Mouse (Mus musculus): ENCODE data around the gene Wfdc11. TPM values are rescaled to one million over a fixed set of nuclear protein-coding genes. Genes with fewer than 3 reads are reported as not detected.

The Wfdc11 gene
- not detected for polyA plus RNA-seq (2015; fragmentation: Illumina TruSeq; extraction: RNeasy Lipid Tissue Mini Kit (QIAGEN cat#74804); ENCODE audit: low read depth, low replicate concordance)

DNA sequence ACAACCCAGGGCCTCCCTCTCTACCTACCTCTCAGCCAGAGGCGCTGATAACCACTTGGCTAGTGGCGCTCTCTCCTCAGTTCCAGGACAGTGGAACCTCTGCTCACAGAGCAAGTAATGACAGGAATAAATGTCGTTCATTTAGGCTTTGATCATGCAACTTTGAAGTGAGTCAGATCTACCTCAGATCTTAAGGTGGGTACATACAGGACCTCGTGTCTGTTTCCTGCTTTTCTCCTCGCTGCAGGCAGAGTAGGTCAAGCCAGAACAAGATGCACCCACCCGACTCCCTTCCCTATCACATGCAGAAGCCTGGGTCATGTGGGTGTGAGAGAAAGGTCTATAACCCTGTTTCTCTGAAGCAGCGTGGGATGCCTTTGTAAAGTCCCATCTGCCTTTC, at the start of gene Wfdc11:
Gene Wfdc11 (minus strand): TSS at position 101 of the 400 bp plus-strand sequence.

GRCm38 (mm10) chr2:164715005-164715404, 41.1 kb upstream of the Wfdc11 start, which contains the start of gene Spint5:
TSS of gene Spint5 (plus strand) at chr2:164715305.

GRCm38 (mm10) chr2:164698201-164698600, 24.3 kb upstream of the Wfdc11 start, which contains the start of gene Spint4:
TSS of gene Spint4 (plus strand) at chr2:164698501.

DNA sequence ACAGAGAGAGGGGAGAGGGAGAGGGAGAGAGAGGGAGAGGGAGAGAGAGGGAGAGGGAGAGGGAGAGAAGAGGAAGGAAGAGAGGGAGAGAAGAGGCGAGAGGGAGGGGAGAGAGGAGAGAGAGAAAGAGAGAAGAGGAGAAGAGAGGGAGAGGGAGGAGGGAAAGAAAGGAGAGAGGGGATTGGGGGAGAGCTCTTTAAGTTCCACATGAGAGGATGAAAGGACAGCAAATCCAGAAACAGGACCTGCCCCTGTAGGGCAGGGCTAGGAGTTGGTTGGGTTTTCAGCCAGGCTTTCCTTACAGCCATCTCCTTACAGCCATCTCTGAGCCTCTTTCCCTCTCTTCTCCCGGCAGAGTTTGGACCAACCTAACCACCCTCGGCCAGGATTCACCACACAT, 10.9 kb upstream of the Wfdc11 start, which contains the start of gene Wfdc13:
Gene Wfdc13 (plus strand): TSS at position 301 of the 400 bp plus-strand sequence.

GRCm38 (mm10) chr2:164656483-164656882, 17.4 kb downstream of the Wfdc11 start, which contains the start of gene Wfdc9:
TSS of gene Wfdc9 (minus strand) at chr2:164656583.

DNA sequence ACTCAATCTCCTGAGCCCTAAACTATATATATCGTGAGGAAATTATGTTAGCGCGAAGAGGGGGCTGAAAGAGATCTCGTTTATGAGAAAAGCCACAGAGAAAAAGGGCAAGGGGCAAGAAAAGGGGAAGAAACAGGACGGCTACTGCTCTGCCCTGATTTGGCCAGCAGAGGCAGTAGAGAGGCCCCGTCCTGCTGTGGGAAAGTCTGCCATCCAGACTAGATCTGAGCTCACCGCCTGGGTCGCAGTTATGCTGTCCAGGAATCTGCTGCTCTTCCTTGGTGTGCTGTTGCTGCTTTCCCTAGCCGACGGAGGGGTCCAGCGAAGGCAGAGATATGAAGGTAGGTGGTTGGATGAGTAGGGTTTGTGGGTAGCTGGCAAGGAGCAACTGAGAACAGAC, 18.0 kb downstream of the Wfdc11 start, which contains the start of gene Wfdc10:
Gene Wfdc10 (plus strand): TSS at position 189 of the 400 bp plus-strand sequence.

DNA sequence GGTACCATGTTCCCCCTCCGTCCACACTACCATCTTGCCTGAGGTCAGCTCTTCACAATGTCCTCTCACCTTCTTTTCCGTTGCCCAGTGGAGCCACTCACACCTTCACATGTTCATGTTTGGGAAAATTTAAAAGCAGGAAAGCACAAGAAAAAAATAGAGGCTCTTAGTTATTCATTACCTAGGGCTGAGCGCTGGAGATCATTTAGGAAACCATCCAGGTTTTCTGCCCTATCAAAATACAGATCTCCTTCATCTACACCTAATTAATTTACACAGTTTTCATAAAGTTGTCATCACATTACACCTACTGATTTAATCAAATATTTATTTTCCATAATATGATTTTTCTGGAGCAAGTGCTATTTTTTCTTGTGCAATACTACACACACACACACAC, 35.2 kb downstream of the Wfdc11 start, which contains the start of gene Wfdc16:
Gene Wfdc16 (minus strand): TSS at position 101 of the 400 bp plus-strand sequence.

GRCm38 (mm10) chr2:164613471-164613870, 60.4 kb downstream of the Wfdc11 start, which contains the start of the genes Wfdc6b and Wfdc8:
TSS of gene Wfdc6b (plus strand) at chr2:164613522.
TSS of gene Wfdc8 (minus strand) at chr2:164613626.

Other genes starting within 250 kb of the Wfdc11 start
- 50.0 TPM for gene Sdc4, start 230.2 kb downstream of the Wfdc11 start, polyA plus RNA-seq (2015; fragmentation: Illumina TruSeq; extraction: RNeasy Lipid Tissue Mini Kit (QIAGEN cat#74804); ENCODE audit: low read depth, low replicate concordance)
- 50.2 TPM for gene Sys1, start 217.1 kb downstream of the Wfdc11 start, polyA plus RNA-seq (2015; fragmentation: Illumina TruSeq; extraction: RNeasy Lipid Tissue Mini Kit (QIAGEN cat#74804); ENCODE audit: low read depth, low replicate concordance)
- not detected for gene Gm20458, start 213.1 kb downstream of the Wfdc11 start, polyA plus RNA-seq (2015; fragmentation: Illumina TruSeq; extraction: RNeasy Lipid Tissue Mini Kit (QIAGEN cat#74804); ENCODE audit: low read depth, low replicate concordance)
- gene Trp53tg5, start 200.4 kb downstream of the Wfdc11 start, polyA plus RNA-seq (2015; fragmentation: Illumina TruSeq; extraction: RNeasy Lipid Tissue Mini Kit (QIAGEN cat#74804); ENCODE audit: low read depth, low replicate concordance) = not detected
- gene Dbndd2, start 188.0 kb downstream of the Wfdc11 start, polyA plus RNA-seq (2015; fragmentation: Illumina TruSeq; extraction: RNeasy Lipid Tissue Mini Kit (QIAGEN cat#74804); ENCODE audit: low read depth, low replicate concordance) = 233 TPM
- gene Pigt, start 176.6 kb downstream of the Wfdc11 start, polyA plus RNA-seq (2015; fragmentation: Illumina TruSeq; extraction: RNeasy Lipid Tissue Mini Kit (QIAGEN cat#74804); ENCODE audit: low read depth, low replicate concordance) = 56.1 TPM
- 2.5 TPM for gene Wfdc2, start 111.7 kb downstream of the Wfdc11 start, polyA plus RNA-seq (2015; fragmentation: Illumina TruSeq; extraction: RNeasy Lipid Tissue Mini Kit (QIAGEN cat#74804); ENCODE audit: low read depth, low replicate concordance)
- gene Spint3, start 100.6 kb downstream of the Wfdc11 start, polyA plus RNA-seq (2015; fragmentation: Illumina TruSeq; extraction: RNeasy Lipid Tissue Mini Kit (QIAGEN cat#74804); ENCODE audit: low read depth, low replicate concordance) = not detected
- not detected for gene Wfdc6a, start 88.6 kb downstream of the Wfdc11 start, polyA plus RNA-seq (2015; fragmentation: Illumina TruSeq; extraction: RNeasy Lipid Tissue Mini Kit (QIAGEN cat#74804); ENCODE audit: low read depth, low replicate concordance)
- gene Eppin, start 80.5 kb downstream of the Wfdc11 start, polyA plus RNA-seq (2015; fragmentation: Illumina TruSeq; extraction: RNeasy Lipid Tissue Mini Kit (QIAGEN cat#74804); ENCODE audit: low read depth, low replicate concordance) = not detected
- not detected for gene Wfdc6b, start 60.6 kb downstream of the Wfdc11 start, polyA plus RNA-seq (2015; fragmentation: Illumina TruSeq; extraction: RNeasy Lipid Tissue Mini Kit (QIAGEN cat#74804); ENCODE audit: low read depth, low replicate concordance)
- not detected for gene Wfdc8, start 60.5 kb downstream of the Wfdc11 start, polyA plus RNA-seq (2015; fragmentation: Illumina TruSeq; extraction: RNeasy Lipid Tissue Mini Kit (QIAGEN cat#74804); ENCODE audit: low read depth, low replicate concordance)
- not detected for gene Wfdc16, start 35.3 kb downstream of the Wfdc11 start, polyA plus RNA-seq (2015; fragmentation: Illumina TruSeq; extraction: RNeasy Lipid Tissue Mini Kit (QIAGEN cat#74804); ENCODE audit: low read depth, low replicate concordance)
- gene Wfdc10, start 18.0 kb downstream of the Wfdc11 start, polyA plus RNA-seq (2015; fragmentation: Illumina TruSeq; extraction: RNeasy Lipid Tissue Mini Kit (QIAGEN cat#74804); ENCODE audit: low read depth, low replicate concordance) = not detected
- gene Wfdc9, start 17.5 kb downstream of the Wfdc11 start, polyA plus RNA-seq (2015; fragmentation: Illumina TruSeq; extraction: RNeasy Lipid Tissue Mini Kit (QIAGEN cat#74804); ENCODE audit: low read depth, low replicate concordance) = not detected
- gene Wfdc13, start 11.0 kb upstream of the Wfdc11 start, polyA plus RNA-seq (2015; fragmentation: Illumina TruSeq; extraction: RNeasy Lipid Tissue Mini Kit (QIAGEN cat#74804); ENCODE audit: low read depth, low replicate concordance) = not detected
- gene Spint4, start 24.4 kb upstream of the Wfdc11 start, polyA plus RNA-seq (2015; fragmentation: Illumina TruSeq; extraction: RNeasy Lipid Tissue Mini Kit (QIAGEN cat#74804); ENCODE audit: low read depth, low replicate concordance) = not detected
- gene Spint5, start 41.2 kb upstream of the Wfdc11 start, polyA plus RNA-seq (2015; fragmentation: Illumina TruSeq; extraction: RNeasy Lipid Tissue Mini Kit (QIAGEN cat#74804); ENCODE audit: low read depth, low replicate concordance) = not detected
- gene Wfdc3, start 71.8 kb upstream of the Wfdc11 start, polyA plus RNA-seq (2015; fragmentation: Illumina TruSeq; extraction: RNeasy Lipid Tissue Mini Kit (QIAGEN cat#74804); ENCODE audit: low read depth, low replicate concordance) = 3.3 TPM
- 27.1 TPM for gene Dnttip1, start 71.9 kb upstream of the Wfdc11 start, polyA plus RNA-seq (2015; fragmentation: Illumina TruSeq; extraction: RNeasy Lipid Tissue Mini Kit (QIAGEN cat#74804); ENCODE audit: low read depth, low replicate concordance)
- 1.4 TPM for gene Ube2c, start 95.8 kb upstream of the Wfdc11 start, polyA plus RNA-seq (2015; fragmentation: Illumina TruSeq; extraction: RNeasy Lipid Tissue Mini Kit (QIAGEN cat#74804); ENCODE audit: low read depth, low replicate concordance)
- 2.1 TPM for gene Tnnc2, start 105.9 kb upstream of the Wfdc11 start, polyA plus RNA-seq (2015; fragmentation: Illumina TruSeq; extraction: RNeasy Lipid Tissue Mini Kit (QIAGEN cat#74804); ENCODE audit: low read depth, low replicate concordance)
- gene Snx21, start 111.7 kb upstream of the Wfdc11 start, polyA plus RNA-seq (2015; fragmentation: Illumina TruSeq; extraction: RNeasy Lipid Tissue Mini Kit (QIAGEN cat#74804); ENCODE audit: low read depth, low replicate concordance) = 39.8 TPM
- 20.2 TPM for gene Acot8, start 130.8 kb upstream of the Wfdc11 start, polyA plus RNA-seq (2015; fragmentation: Illumina TruSeq; extraction: RNeasy Lipid Tissue Mini Kit (QIAGEN cat#74804); ENCODE audit: low read depth, low replicate concordance)
- gene Zswim3, start 131.0 kb upstream of the Wfdc11 start, polyA plus RNA-seq (2015; fragmentation: Illumina TruSeq; extraction: RNeasy Lipid Tissue Mini Kit (QIAGEN cat#74804); ENCODE audit: low read depth, low replicate concordance) = 6.9 TPM
- gene Zswim1, start 148.6 kb upstream of the Wfdc11 start, polyA plus RNA-seq (2015; fragmentation: Illumina TruSeq; extraction: RNeasy Lipid Tissue Mini Kit (QIAGEN cat#74804); ENCODE audit: low read depth, low replicate concordance) = 18.1 TPM
- gene Spata25, start 154.4 kb upstream of the Wfdc11 start, polyA plus RNA-seq (2015; fragmentation: Illumina TruSeq; extraction: RNeasy Lipid Tissue Mini Kit (QIAGEN cat#74804); ENCODE audit: low read depth, low replicate concordance) = not detected
- 111 TPM for gene Ctsa, start 158.8 kb upstream of the Wfdc11 start, polyA plus RNA-seq (2015; fragmentation: Illumina TruSeq; extraction: RNeasy Lipid Tissue Mini Kit (QIAGEN cat#74804); ENCODE audit: low read depth, low replicate concordance)
- gene Neurl2, start 159.4 kb upstream of the Wfdc11 start, polyA plus RNA-seq (2015; fragmentation: Illumina TruSeq; extraction: RNeasy Lipid Tissue Mini Kit (QIAGEN cat#74804); ENCODE audit: low read depth, low replicate concordance) = 2.1 TPM
- 91.8 TPM for gene Pltp, start 183.6 kb upstream of the Wfdc11 start, polyA plus RNA-seq (2015; fragmentation: Illumina TruSeq; extraction: RNeasy Lipid Tissue Mini Kit (QIAGEN cat#74804); ENCODE audit: low read depth, low replicate concordance)
- 38.3 TPM for gene Pcif1, start 205.2 kb upstream of the Wfdc11 start, polyA plus RNA-seq (2015; fragmentation: Illumina TruSeq; extraction: RNeasy Lipid Tissue Mini Kit (QIAGEN cat#74804); ENCODE audit: low read depth, low replicate concordance)
- 15.6 TPM for gene Zfp335, start 237.7 kb upstream of the Wfdc11 start, polyA plus RNA-seq (2015; fragmentation: Illumina TruSeq; extraction: RNeasy Lipid Tissue Mini Kit (QIAGEN cat#74804); ENCODE audit: low read depth, low replicate concordance)

Measured in brain, adult 10 weeks (tissue).